Mouse (Mus musculus): ENCODE data around the gene Pik3c2b.

- TF ChIP-seq POLR2A (IDR thresholded peaks at IDR 0.05; ENCODE audit: insufficient read length, low read depth) (no peak), MAX (IDR thresholded peaks at IDR 0.05; ENCODE audit: low read depth) (no peak), MYOD1 (IDR thresholded peaks at IDR 0.05; ENCODE audit: control insufficient read depth in 1 of 3, insufficient read length in 2 of 3, low read depth in 2 of 3) (no peak)
Observed at GRCm38 (mm10) chr1:133048690-133049089, 3.2 kb downstream of the Pik3c2b start.

Measured in myocyte (in vitro differentiated cells).